Mouse (Mus musculus): ENCODE measurements around the gene Hdgf. TPM values are rescaled to one million over a fixed set of nuclear protein-coding genes. Genes with fewer than 3 reads are reported as not detected.

The Hdgf gene
- polyA plus RNA-seq, 1 experiment = 82.6 TPM

GRCm38 (mm10) chr3:87924996-87925395, 18.9 kb downstream of the Hdgf start:
- peaks cover 3% of the 10 kb centered on the region for H3K4me1 ChIP-seq (ENCODE audit: control insufficient read depth, insufficient read depth, low read length)
- H3K4me3 ChIP-seq (replicated peaks; ENCODE audit: extremely low read depth, low read depth, low read length) = no peak overlapping the region
- TF ChIP-seq POLR2A (IDR thresholded peaks at IDR 0.05; ENCODE audit: borderline replicate concordance, extremely low read depth, low read depth, low read length) (no peak), CTCF (IDR thresholded peaks at IDR 0.05; ENCODE audit: insufficient read depth, low read length) (no peak)
- no peak for DNase-seq
- 89% methylated on average over 7 of the region's 7 CpGs for WGBS

DNA sequence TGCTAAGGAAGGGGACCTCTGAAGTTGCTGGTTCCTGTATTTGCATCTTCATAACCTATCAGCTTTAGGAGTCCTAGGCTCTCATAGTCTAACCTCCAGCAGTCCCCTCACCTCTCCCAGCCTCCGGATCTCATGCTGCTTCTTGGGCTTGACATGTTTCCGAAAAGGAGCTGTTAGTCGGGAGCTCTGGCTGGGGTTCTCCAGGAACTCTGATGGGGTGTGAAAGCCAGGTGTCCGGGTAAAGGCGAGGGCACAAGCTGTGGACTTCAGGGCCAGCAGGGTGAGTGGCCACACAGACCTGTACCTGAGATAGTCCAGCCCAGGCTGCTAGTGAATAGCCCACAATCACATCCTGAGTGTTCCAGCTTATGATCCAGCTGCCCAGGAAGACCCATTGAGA, 21.3 kb downstream of the Hdgf start:
- H3K4me1 ChIP-seq (ENCODE audit: control insufficient read depth, insufficient read depth, low read length) = peaks cover 6% of the 10 kb centered on the region
- 86% methylated on average over 5 of the region's 5 CpGs for WGBS
- H3K4me3 ChIP-seq (replicated peaks; ENCODE audit: extremely low read depth, low read depth, low read length) = no peak overlapping the region
- no peak for DNase-seq
- TF ChIP-seq POLR2A (IDR thresholded peaks at IDR 0.05; ENCODE audit: borderline replicate concordance, extremely low read depth, low read depth, low read length) (no peak), CTCF (IDR thresholded peaks at IDR 0.05; ENCODE audit: insufficient read depth, low read length) (no peak)

- Histone ChIP-seq H3K4me1 (ENCODE audit: control insufficient read depth, insufficient read depth, low read length) (peaks cover 6% of the 10 kb centered on the region), H3K4me3 (replicated peaks; ENCODE audit: extremely low read depth, low read depth, low read length) (peak overlapping the region; percentile 89)
- TF ChIP-seq POLR2A (IDR thresholded peaks at IDR 0.05; ENCODE audit: borderline replicate concordance, extremely low read depth, low read depth, low read length) (no peak), CTCF (IDR thresholded peaks at IDR 0.05; ENCODE audit: insufficient read depth, low read length) (no peak)
- WGBS = 3% methylated on average over 26 of the region's 26 CpGs
- DNase-seq = no peak
Observed at GRCm38 (mm10) chr3:87929341-87930077, 23.4 kb downstream of the Hdgf start.

DNA sequence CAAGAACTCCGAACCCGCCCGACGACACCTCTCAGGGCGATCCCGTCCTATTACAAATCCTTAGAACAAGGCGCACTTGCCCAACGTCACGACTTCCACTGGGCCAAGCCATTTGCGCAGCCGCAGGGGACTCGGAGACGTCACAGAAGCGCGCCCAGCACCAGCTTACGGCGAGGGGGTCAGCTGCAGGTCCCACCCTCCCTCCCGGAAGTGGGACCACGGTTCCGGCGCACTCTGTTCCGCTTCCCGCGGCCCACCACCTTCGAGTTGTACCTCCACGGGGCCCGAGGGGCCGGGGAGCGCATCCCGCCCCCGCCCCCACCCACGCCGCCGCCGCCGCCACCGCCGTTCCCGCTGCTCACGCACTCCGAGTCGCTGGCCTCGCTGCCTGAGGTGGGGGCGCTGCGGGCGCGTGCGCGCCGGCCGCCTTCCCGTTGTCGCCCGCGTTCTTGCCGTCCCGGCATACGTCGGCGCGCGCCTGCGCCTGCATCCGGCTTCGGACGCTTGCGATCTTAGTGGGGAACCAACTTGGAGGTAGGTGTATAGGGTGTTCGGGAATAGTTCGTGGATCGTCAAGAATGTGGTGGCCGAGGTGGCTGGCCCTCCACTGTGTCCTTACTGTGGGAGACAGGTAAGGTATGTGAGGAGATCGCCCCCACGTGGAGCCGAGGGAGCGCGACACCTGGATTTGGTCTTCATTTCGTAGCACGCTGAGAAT, 24.1 kb downstream of the Hdgf start, which contains the start of the genes Isg20l2 and Rrnad1:
Gene Isg20l2 (plus strand): TSS at position 237 of the 718 bp plus-strand sequence.
Gene Rrnad1 (minus strand): TSS at position 640 of the 718 bp plus-strand sequence.
- DNase-seq = peak; percentile 97
- WGBS = under 1% methylated on average over 78 of the region's 78 CpGs
- H3K4me3 ChIP-seq (replicated peaks; ENCODE audit: extremely low read depth, low read depth, low read length) = peak within 1 kb of the TSS; percentile 89
- TF ChIP-seq CTCF (IDR thresholded peaks at IDR 0.05; ENCODE audit: insufficient read depth, low read length) (peak; percentile 73), POLR2A (IDR thresholded peaks at IDR 0.05; ENCODE audit: borderline replicate concordance, extremely low read depth, low read depth, low read length) (peak; percentile 88; the same call in 1 of the 2 replicates)
- peaks cover 6% of the 10 kb centered on the region for H3K4me1 ChIP-seq (ENCODE audit: control insufficient read depth, insufficient read depth, low read length)

- Histone ChIP-seq H3K4me1 (ENCODE audit: control insufficient read depth, insufficient read depth, low read length) (peaks cover 6% of the 10 kb centered on the region), H3K4me3 (replicated peaks; ENCODE audit: extremely low read depth, low read depth, low read length) (no peak overlapping the region)
- TF ChIP-seq CTCF (IDR thresholded peaks at IDR 0.05; ENCODE audit: insufficient read depth, low read length) = no peak
- no peak for TF ChIP-seq POLR2A (IDR thresholded peaks at IDR 0.05; ENCODE audit: borderline replicate concordance, extremely low read depth, low read depth, low read length)
- DNase-seq = no peak
- WGBS = 74% methylated on average over 5 of the region's 5 CpGs
Observed at GRCm38 (mm10) chr3:87934026-87934425, 27.9 kb downstream of the Hdgf start.

DNA sequence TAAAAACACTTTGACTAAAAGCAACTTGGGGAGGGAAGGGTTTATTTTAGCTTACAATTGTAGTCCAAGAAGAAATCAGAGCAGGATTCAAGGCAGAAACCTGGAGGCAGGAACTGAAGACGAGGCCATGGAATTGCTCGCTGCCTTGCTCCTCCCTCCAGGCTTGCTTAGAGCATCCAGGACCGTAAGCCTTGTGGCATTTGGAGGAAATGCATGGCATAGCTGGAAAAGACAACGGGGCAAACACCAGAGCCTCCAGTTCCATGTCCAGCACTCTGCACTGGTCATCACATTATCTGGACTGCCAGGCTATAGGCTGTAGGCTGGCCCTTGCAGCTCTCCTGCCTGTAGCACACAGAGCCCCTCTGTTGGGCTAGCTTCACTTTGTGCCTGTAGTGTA, 28.4 kb downstream of the Hdgf start:
- WGBS = 52% methylated on average over 4 of the region's 4 CpGs
- no peak for DNase-seq
- no peak for TF ChIP-seq CTCF (IDR thresholded peaks at IDR 0.05; ENCODE audit: insufficient read depth, low read length)
- no peak for TF ChIP-seq POLR2A (IDR thresholded peaks at IDR 0.05; ENCODE audit: borderline replicate concordance, extremely low read depth, low read depth, low read length)

DNA sequence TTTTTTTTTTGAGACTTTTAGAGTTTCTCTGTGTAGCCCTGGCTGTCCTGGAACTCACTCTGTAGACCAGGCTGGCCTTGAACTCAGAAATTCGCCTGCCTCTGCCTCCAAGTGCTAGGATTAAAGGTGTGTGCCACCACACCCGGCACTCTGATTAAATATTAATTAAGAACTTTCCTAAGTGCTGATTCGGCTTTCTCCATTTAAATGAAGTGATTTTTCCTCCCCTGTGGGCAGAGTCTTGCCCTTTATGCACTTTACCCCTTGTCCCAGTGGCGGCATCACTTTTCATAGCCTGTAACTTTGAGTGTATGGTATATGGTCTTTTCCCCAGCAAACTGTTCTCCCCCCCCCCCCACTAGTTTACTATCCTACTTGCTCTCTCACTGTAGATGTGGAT, 29.1 kb downstream of the Hdgf start:
- TF ChIP-seq CTCF (IDR thresholded peaks at IDR 0.05; ENCODE audit: insufficient read depth, low read length) (no peak), POLR2A (IDR thresholded peaks at IDR 0.05; ENCODE audit: borderline replicate concordance, extremely low read depth, low read depth, low read length) (no peak)
- no peak for DNase-seq
- 77% methylated on average over 4 of the region's 4 CpGs for WGBS
- Histone ChIP-seq H3K4me3 (replicated peaks; ENCODE audit: extremely low read depth, low read depth, low read length) (no peak overlapping the region), H3K4me1 (ENCODE audit: control insufficient read depth, insufficient read depth, low read length) (peaks cover 6% of the 10 kb centered on the region)

More for the DNA sequence above, 28.4 kb downstream of the Hdgf start:
- Histone ChIP-seq H3K4me1 (ENCODE audit: control insufficient read depth, insufficient read depth, low read length) (peaks cover 6% of the 10 kb centered on the region), H3K4me3 (replicated peaks; ENCODE audit: extremely low read depth, low read depth, low read length) (no peak overlapping the region)

DNA sequence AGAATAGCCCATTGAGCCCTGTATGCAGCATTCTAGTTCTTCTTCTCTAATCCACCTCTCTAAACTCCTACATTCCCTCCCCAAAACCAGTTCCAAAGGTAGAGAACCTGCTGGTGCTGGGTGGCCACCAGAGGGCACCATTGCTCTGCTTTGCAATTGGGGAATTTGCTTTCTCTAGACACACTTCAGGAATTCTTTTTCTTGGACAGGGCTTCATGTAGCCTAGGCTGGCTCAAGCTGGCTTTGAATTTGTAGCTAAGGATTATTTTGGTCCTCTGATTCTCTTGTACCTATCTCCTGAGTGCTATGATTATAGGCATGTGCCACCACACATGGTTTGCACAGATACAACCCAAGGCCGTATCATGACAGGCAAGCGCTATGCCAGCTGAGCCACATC, 29.7 kb downstream of the Hdgf start:
- peak; percentile 78 for DNase-seq
- 97% methylated on average over 2 of the region's 2 CpGs for WGBS
- TF ChIP-seq POLR2A (IDR thresholded peaks at IDR 0.05; ENCODE audit: borderline replicate concordance, extremely low read depth, low read depth, low read length) = no peak
- TF ChIP-seq CTCF (IDR thresholded peaks at IDR 0.05; ENCODE audit: insufficient read depth, low read length) = peak; percentile 89
- H3K4me3 ChIP-seq (replicated peaks; ENCODE audit: extremely low read depth, low read depth, low read length) = no peak overlapping the region
- H3K4me1 ChIP-seq (ENCODE audit: control insufficient read depth, insufficient read depth, low read length) = peaks cover 6% of the 10 kb centered on the region

DNA sequence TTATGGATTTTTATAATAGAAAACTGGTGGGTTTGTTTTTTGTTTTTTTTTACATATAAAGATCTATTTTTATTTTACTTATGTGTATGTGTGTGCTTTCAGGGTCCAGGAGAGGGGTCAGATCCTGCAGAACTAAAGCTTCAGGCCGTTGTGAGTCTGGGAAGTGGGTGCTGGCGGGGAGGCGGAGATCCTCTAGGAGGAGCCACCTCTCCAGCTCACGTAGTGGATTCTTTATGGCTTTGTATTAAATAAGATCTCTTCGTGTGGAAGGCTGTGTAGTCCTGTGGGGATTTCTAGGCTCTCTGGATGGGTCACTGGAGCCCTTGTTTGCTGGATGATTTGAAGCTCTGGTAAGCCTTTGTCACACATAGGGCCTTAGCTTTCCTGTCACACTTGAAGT, 34.5 kb downstream of the Hdgf start:
- WGBS = 79% methylated on average over 5 of the region's 5 CpGs
- TF ChIP-seq CTCF (IDR thresholded peaks at IDR 0.05; ENCODE audit: insufficient read depth, low read length) = no peak
- TF ChIP-seq POLR2A (IDR thresholded peaks at IDR 0.05; ENCODE audit: borderline replicate concordance, extremely low read depth, low read depth, low read length) = no peak
- no peaks in the 10 kb centered on the region for H3K4me1 ChIP-seq (ENCODE audit: control insufficient read depth, insufficient read depth, low read length)
- no peak for DNase-seq
- no peak overlapping the region for H3K4me3 ChIP-seq (replicated peaks; ENCODE audit: extremely low read depth, low read depth, low read length)
